Mouse (Mus musculus): ENCODE measurements around the gene Tmem229b. TPM values are rescaled to one million over a fixed set of nuclear protein-coding genes. Genes with fewer than 3 reads are reported as not detected.
A peak's percentile ranks its signal among the peaks of the same experiment; 100 is the strongest.

Tmem229b gene
- 71.2 and 73.3 TPM in 2 replicates for polyA plus RNA-seq (2015; fragmentation: Nextera tagmentation; extraction: Ambion mirVana)

DNA sequence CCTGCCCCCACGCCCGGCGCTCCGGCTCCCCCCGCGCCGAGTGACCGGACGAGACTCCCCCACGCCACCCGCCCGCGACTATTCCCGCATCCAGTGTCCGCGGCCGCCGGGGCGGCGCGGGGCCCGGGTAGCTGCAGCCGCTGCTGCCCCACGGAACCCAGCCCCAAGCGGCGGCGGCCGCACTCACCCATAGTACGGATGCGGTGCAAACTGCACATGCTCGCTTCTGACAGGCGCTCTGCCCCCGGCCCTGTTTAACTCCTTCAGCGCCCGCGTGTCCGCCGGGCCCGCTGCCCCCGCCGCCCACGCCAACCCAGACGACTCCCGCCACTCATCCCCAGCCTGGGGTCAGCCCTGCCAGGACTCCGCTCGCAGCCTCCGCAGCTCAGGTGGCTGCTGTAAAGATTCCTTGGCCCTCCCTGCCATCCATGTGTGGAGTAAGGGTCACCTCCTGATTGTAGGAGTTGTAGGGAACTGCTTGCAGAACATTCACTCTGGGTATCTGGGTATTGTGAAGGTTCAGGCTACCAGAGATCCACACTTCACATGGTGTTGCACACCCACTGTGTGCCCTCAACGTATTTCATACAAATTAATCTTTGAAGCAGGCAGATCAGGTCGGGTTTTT lies at the start of gene Tmem229b:
Gene Tmem229b, minus strand, starts transcription at position 502 of the 628 bp plus-strand sequence.
- Histone ChIP-seq H3K9ac (ENCODE audit: low read depth, low read length) (peak within 1 kb of the TSS; percentile 99), H3K36me3 (ENCODE audit: control insufficient read depth, insufficient read depth, low read length) (no peaks in the 10 kb centered on the region), H3K27me3 (replicated peaks; ENCODE audit: control insufficient read depth, insufficient read depth, low read length) (no peaks in the 10 kb centered on the region), H3K4me3 (ENCODE audit: low read length) (peak within 1 kb of the TSS; percentile 97), H3K9me3 (ENCODE audit: control insufficient read depth, low read length) (no peaks in the 10 kb centered on the region), H3K4me2 (ENCODE audit: low read length) (peak within 1 kb of the TSS; percentile 95), H3K4me1 (ENCODE audit: control insufficient read depth, insufficient read depth, low read depth, low read length) (peaks cover 10% of the 10 kb centered on the region), H3K27ac (ENCODE audit: low read depth, low read length) (peak within 1 kb of the TSS; percentile 87)
- peak; percentile 95 for ATAC-seq
- under 1% methylated on average over 39 of the region's 49 CpGs for WGBS

DNA sequence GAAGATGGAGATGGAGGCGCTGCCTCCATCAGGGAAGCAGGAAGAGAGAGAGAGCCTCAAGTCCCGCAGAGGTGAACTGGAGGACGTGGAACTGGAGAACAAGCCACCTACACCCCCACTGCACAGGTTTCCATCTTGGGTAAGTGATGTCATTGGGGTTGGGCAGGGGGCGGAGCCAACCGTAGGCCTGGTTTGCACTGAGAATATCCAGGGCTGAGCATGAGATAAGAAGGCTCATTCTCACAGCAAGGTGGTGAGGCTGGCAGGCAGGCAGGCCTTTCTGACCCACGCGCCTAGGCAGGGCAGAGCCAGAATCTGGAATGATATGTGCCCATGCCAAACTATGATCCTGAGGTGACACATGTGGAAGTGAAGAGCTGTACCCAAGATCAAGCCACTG lies 47.8 kb upstream of the Tmem229b start:
- H3K4me3 ChIP-seq (ENCODE audit: low read length) = no peak overlapping the region
- no peaks in the 10 kb centered on the region for H3K9me3 ChIP-seq (ENCODE audit: control insufficient read depth, low read length)
- 0 out of 2 replicates have a peak, but pooled peaks cover 8% of the 10 kb centered on the region for H3K36me3 ChIP-seq (ENCODE audit: control insufficient read depth, insufficient read depth, low read length)
- no peak overlapping the region for H3K9ac ChIP-seq (ENCODE audit: low read depth, low read length)
- no peak overlapping the region for H3K27ac ChIP-seq (ENCODE audit: low read depth, low read length)
- H3K4me2 ChIP-seq (ENCODE audit: low read length) = no peak overlapping the region
- ATAC-seq = no peak
- 90% methylated on average over 7 of the region's 7 CpGs for WGBS
- no peaks in the 10 kb centered on the region for H3K27me3 ChIP-seq (replicated peaks; ENCODE audit: control insufficient read depth, insufficient read depth, low read length)
- no peaks in the 10 kb centered on the region for H3K4me1 ChIP-seq (ENCODE audit: control insufficient read depth, insufficient read depth, low read depth, low read length)

GRCm38 (mm10) chr12:79052073-79052472 lies 44.6 kb upstream of the Tmem229b start:
- Histone ChIP-seq H3K4me2 (ENCODE audit: low read length) (no peak overlapping the region), H3K36me3 (ENCODE audit: control insufficient read depth, insufficient read depth, low read length) (0 out of 2 replicates have a peak, but pooled peaks cover 8% of the 10 kb centered on the region), H3K27me3 (replicated peaks; ENCODE audit: control insufficient read depth, insufficient read depth, low read length) (no peaks in the 10 kb centered on the region), H3K4me3 (ENCODE audit: low read length) (no peak overlapping the region), H3K27ac (ENCODE audit: low read depth, low read length) (no peak overlapping the region), H3K4me1 (ENCODE audit: control insufficient read depth, insufficient read depth, low read depth, low read length) (no peaks in the 10 kb centered on the region), H3K9ac (ENCODE audit: low read depth, low read length) (no peak overlapping the region), H3K9me3 (ENCODE audit: control insufficient read depth, low read length) (no peaks in the 10 kb centered on the region)
- no peak for ATAC-seq
- WGBS = 81% methylated on average over 2 of the region's 2 CpGs

GRCm38 (mm10) chr12:79050545-79051212 lies 43.3 kb upstream of the Tmem229b start:
- no peak for ATAC-seq
- Histone ChIP-seq H3K9me3 (ENCODE audit: control insufficient read depth, low read length) (no peaks in the 10 kb centered on the region), H3K27me3 (replicated peaks; ENCODE audit: control insufficient read depth, insufficient read depth, low read length) (no peaks in the 10 kb centered on the region), H3K36me3 (ENCODE audit: control insufficient read depth, insufficient read depth, low read length) (0 out of 2 replicates have a peak, but pooled peaks cover 8% of the 10 kb centered on the region), H3K4me3 (ENCODE audit: low read length) (no peak overlapping the region), H3K4me1 (ENCODE audit: control insufficient read depth, insufficient read depth, low read depth, low read length) (no peaks in the 10 kb centered on the region), H3K4me2 (ENCODE audit: low read length) (no peak overlapping the region), H3K27ac (ENCODE audit: low read depth, low read length) (no peak overlapping the region), H3K9ac (ENCODE audit: low read depth, low read length) (no peak overlapping the region)
- 98% methylated on average over 3 of the region's 3 CpGs for WGBS

GRCm38 (mm10) chr12:79049807-79050206 lies 42.4 kb upstream of the Tmem229b start:
- Histone ChIP-seq H3K4me3 (ENCODE audit: low read length) (no peak overlapping the region), H3K9me3 (ENCODE audit: control insufficient read depth, low read length) (no peaks in the 10 kb centered on the region), H3K36me3 (ENCODE audit: control insufficient read depth, insufficient read depth, low read length) (0 out of 2 replicates have a peak, but pooled peaks cover 5% of the 10 kb centered on the region), H3K27ac (ENCODE audit: low read depth, low read length) (no peak overlapping the region), H3K27me3 (replicated peaks; ENCODE audit: control insufficient read depth, insufficient read depth, low read length) (no peaks in the 10 kb centered on the region), H3K4me2 (ENCODE audit: low read length) (no peak overlapping the region), H3K9ac (ENCODE audit: low read depth, low read length) (no peak overlapping the region), H3K4me1 (ENCODE audit: control insufficient read depth, insufficient read depth, low read depth, low read length) (no peaks in the 10 kb centered on the region)
- ATAC-seq = no peak
- WGBS = 71% methylated on average over 2 of the region's 2 CpGs

DNA sequence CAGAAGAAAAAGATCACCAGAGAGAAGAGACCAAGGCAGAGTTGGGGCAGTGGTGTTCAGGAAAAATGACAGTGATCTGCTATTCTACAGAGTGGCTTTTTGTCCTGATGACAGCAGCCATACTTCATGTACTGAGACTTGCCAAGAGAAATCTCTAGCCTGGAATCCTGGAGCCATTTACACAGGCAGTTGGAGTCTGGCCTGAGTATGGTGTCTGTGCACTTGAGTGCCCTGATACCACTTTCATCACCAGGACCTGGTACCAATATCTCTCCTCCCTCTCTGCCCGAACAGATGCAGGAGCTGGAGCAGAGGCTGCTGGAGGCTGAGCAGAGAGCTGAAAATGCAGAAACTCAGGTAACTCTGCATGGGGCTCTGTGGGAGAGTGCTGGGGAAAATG lies 41.5 kb upstream of the Tmem229b start:
- 89% methylated on average over 1 of the region's 1 CpGs for WGBS
- Histone ChIP-seq H3K27me3 (replicated peaks; ENCODE audit: control insufficient read depth, insufficient read depth, low read length) (no peaks in the 10 kb centered on the region), H3K9ac (ENCODE audit: low read depth, low read length) (no peak overlapping the region), H3K36me3 (ENCODE audit: control insufficient read depth, insufficient read depth, low read length) (no peaks in the 10 kb centered on the region), H3K4me3 (ENCODE audit: low read length) (no peak overlapping the region), H3K27ac (ENCODE audit: low read depth, low read length) (no peak overlapping the region), H3K4me1 (ENCODE audit: control insufficient read depth, insufficient read depth, low read depth, low read length) (no peaks in the 10 kb centered on the region), H3K9me3 (ENCODE audit: control insufficient read depth, low read length) (no peaks in the 10 kb centered on the region), H3K4me2 (ENCODE audit: low read length) (no peak overlapping the region)
- ATAC-seq = no peak; the same call in 1 of the 2 replicates

GRCm38 (mm10) chr12:79047203-79047602 lies 39.8 kb upstream of the Tmem229b start:
- Histone ChIP-seq H3K9me3 (ENCODE audit: control insufficient read depth, low read length) (no peaks in the 10 kb centered on the region), H3K4me3 (ENCODE audit: low read length) (no peak overlapping the region), H3K4me2 (ENCODE audit: low read length) (no peak overlapping the region), H3K27ac (ENCODE audit: low read depth, low read length) (no peak overlapping the region), H3K36me3 (ENCODE audit: control insufficient read depth, insufficient read depth, low read length) (no peaks in the 10 kb centered on the region), H3K4me1 (ENCODE audit: control insufficient read depth, insufficient read depth, low read depth, low read length) (no peaks in the 10 kb centered on the region), H3K9ac (ENCODE audit: low read depth, low read length) (no peak overlapping the region), H3K27me3 (replicated peaks; ENCODE audit: control insufficient read depth, insufficient read depth, low read length) (no peaks in the 10 kb centered on the region)
- no peak for ATAC-seq
- 89% methylated on average over 7 of the region's 7 CpGs for WGBS

DNA sequence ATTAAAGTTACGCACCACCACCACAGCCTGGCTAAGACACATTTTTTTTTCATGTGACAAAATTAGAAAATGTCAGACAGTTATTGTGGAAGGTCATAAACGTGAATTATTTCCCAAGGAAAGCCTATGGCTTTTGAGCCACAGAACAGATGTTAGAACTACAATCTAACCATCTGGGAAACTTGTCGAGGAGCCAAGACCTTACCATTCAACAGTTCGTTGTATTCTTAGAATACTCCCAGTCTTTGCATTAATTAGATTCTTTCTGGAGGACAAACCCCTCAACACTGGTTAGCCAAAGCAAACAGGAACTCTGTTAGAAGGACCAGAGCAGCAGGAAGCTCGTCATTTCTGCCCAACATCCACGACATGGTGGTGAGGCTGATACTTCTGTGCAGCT lies 38.7 kb upstream of the Tmem229b start:
- no peaks in the 10 kb centered on the region for H3K4me1 ChIP-seq (ENCODE audit: control insufficient read depth, insufficient read depth, low read depth, low read length)
- H3K9ac ChIP-seq (ENCODE audit: low read depth, low read length) = no peak overlapping the region
- H3K27ac ChIP-seq (ENCODE audit: low read depth, low read length) = no peak overlapping the region
- H3K4me3 ChIP-seq (ENCODE audit: low read length) = no peak overlapping the region
- WGBS = 74% methylated on average over 6 of the region's 6 CpGs
- ATAC-seq = no peak
- no peaks in the 10 kb centered on the region for H3K36me3 ChIP-seq (ENCODE audit: control insufficient read depth, insufficient read depth, low read length)
- no peaks in the 10 kb centered on the region for H3K27me3 ChIP-seq (replicated peaks; ENCODE audit: control insufficient read depth, insufficient read depth, low read length)
- no peak overlapping the region for H3K4me2 ChIP-seq (ENCODE audit: low read length)
- H3K9me3 ChIP-seq (ENCODE audit: control insufficient read depth, low read length) = no peaks in the 10 kb centered on the region

DNA sequence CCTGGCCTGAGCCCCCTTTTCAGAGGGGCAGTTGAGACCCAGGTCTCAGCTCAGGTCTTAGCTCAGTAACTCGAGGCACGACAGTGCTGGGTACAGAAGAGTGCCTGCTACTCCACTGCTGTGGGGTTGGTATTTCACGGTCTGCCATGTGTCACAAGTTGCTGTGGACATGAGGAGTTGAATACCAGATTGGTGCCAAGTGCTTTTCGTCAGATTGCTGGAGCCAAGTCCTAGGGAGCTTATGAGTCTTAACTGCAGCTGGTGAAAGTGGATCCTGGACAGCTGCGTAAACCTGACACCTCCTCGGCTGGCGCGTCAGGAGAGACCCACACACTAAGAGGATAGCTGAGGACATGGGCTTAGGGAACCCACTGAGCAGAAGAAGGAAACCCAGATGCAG lies 37.2 kb upstream of the Tmem229b start:
- Histone ChIP-seq H3K4me3 (ENCODE audit: low read length) (no peak overlapping the region), H3K36me3 (ENCODE audit: control insufficient read depth, insufficient read depth, low read length) (no peaks in the 10 kb centered on the region), H3K27ac (ENCODE audit: low read depth, low read length) (no peak overlapping the region), H3K9me3 (ENCODE audit: control insufficient read depth, low read length) (no peaks in the 10 kb centered on the region), H3K9ac (ENCODE audit: low read depth, low read length) (no peak overlapping the region), H3K27me3 (replicated peaks; ENCODE audit: control insufficient read depth, insufficient read depth, low read length) (no peaks in the 10 kb centered on the region), H3K4me2 (ENCODE audit: low read length) (no peak overlapping the region), H3K4me1 (ENCODE audit: control insufficient read depth, insufficient read depth, low read depth, low read length) (no peaks in the 10 kb centered on the region)
- ATAC-seq = no peak
- WGBS = 83% methylated on average over 8 of the region's 8 CpGs

Measured in hindbrain, embryonic 16.5 days (tissue).